Mouse (Mus musculus) 3T3-L1 (cell line): ENCODE measurements around the gene Odf3l1.
A peak's percentile ranks its signal among the peaks of the same experiment; 100 is the strongest.
"Not testable (repeated sequence)": the region's sequence is repeated elsewhere in the genome, so short reads cannot be mapped to it uniquely, and the experiment has no call there.

Source experiments
- DNase-seq: peaks from one replicate; pipeline ENCODE4 v3.0.0-alpha.2; 2015; ENCODE audit warnings: low read depth, low spot score

Odf3l1 gene

DNA sequence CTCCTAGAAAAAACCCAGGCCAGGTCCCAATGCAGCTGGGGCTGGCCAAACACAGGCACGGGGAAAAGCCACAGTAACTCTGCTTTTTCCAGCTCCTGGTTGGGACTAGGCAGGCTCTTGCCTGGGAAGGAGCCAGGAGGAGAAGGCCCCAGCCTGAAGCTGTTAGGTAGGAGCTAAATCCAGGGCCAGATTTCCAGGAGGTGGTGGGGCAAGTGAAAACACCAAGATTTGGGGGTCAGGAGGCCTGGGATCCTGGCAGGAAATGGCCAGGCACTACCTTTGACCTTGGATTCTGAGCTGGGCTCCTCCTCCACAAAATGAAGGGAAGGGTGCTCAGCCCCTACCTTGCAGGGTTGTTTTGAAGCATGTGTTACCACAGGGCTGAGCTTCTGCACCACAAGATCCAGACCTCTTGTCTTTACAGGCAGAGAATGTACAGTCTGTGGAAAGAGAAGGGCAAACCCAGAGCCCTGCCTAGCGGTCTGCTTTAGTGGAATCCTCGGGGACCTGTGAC lies at the start of gene Odf3l1:
Gene Odf3l1 (minus strand): TSS at position 464 of the 514 bp plus-strand sequence.
- DNase-seq = no peak

DNA sequence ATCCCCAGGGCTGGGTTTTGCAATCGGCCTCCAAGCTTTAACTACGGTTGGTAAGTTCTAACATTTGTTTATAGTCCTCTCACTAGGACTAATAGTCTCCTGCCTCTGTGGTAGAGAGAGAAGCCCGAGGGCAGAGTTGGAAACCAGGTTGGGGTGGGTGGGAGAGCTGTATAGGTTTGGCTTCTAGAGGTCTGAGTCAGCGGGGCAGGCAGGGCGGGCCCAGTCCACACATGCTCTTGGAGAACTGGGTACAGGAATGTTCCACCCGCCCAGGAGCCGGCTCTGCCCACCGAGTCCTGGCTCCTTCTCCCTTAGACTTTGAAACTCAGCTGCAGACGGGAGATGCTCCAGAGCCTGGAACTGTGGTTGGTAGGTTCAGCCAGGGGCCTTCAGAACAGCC lies 49.5 kb upstream of the Odf3l1 start:
- peak; percentile 93 for DNase-seq

DNA sequence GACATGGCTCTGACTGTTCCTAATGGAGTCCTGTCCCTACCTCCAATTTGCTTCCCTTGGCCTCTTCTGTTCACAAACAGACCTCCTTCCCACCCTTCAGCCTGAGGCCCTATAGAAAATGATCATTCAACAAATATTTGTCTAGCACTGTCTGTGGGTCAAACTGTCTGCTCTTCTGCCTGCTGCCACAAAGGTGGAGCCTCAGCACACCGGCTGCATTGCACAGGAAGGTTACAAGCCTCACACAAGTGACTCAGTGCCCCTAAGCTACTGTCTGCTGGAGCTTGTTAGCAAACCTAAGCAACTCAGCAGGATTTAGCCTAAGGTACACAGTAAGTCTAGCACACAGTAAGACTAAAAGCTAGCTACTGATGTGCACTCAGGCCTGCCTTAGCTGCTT lies 46.5 kb upstream of the Odf3l1 start:
- DNase-seq = peak; percentile 55

DNA sequence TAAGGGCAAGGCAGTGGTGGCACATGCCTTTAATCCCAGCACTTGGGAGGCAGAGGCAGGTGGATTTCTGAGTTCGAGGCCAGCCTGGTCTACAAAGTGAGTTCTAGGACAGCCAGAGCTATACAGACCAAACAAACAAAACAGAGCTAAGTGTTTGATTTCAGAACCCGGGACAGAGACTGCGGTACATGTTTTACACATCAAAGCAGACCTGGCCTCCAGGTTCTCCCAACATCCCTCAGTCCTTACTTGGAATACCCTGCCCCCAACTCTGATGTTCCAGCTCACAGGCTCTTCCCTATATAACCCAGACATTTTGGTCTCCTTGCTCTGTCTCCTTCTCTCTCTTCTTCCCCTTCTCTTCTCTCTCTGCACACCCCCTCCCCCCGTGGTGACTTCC lies 45.5 kb upstream of the Odf3l1 start:
- DNase-seq = not testable (repeated sequence)

DNA sequence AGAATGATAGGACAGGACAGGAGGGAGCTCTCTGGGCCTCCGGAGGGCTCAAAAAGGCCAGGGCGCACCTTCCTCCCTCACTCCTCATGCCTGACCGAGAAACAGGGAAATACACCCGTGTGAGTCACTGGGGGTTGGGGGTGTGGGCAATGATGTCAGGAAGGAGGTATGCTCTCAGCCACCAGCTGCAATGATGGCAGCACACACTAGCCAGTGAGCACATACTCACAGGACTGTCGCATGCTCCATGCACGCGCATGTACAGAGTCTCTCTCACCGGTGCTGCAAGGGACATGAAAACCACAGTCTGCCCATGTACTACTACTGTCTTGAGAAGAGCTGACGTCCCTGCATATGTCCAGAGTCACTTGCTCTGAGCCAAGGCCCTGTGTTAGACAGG lies 43.1 kb upstream of the Odf3l1 start:
- peak; percentile 85 for DNase-seq

DNA sequence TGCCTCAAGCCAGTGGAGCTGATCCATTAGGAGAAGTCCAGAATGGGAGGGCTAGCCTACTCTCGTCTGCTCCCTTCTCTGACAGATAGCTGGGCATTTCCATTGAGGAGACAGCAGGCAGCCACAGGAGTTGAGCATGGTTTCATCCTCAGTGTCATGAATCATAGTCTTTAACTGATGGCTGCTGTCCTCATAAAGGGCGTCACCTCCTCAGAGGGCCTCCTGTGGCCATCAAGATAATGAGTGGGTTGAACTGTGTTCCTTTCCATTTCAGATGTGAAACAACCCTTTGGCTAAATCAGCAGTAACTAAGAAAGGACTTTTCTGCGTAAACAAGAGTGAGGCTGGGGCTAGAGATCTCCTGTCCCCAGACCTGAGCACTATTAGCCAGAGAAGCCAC lies 39.2 kb upstream of the Odf3l1 start:
- no peak for DNase-seq

DNA sequence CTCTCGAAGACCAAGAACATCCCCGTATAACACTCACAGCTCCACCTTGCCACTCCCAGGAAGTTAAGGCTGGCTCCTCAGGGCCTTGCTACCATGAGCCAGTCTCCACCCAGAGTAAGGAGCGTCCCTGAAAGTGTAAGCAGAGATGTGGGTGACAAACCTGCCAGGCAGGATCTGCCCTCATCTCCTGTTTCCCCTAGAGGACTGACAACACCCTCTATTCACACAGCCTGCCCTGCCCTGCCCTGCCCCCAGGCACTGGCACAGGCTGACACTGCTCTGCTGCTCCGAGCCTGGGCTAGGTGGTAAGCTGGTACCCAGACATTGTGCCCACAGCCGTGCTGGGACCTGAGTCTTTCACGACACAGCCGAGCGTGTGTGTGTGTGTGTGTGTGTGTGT lies 36.7 kb upstream of the Odf3l1 start:
- no peak for DNase-seq

DNA sequence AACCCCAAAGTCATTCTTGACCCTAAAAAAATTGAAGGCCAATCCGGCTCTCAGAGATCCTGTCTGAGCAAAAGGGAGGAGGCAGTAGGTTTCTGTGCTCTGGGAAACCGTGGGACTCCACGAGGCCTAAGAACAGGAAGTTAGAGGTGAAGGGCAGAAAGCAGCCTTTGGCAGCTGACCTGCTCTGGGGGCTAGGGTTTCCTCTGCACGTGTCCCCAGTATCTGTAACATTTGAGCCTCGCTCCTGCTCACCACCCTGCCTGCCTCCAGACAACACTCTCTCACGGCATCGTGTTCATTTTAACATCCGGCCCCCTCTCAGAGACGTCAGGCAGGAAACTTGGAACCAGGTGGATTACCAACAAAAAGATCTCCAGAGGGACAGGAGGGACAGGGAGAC lies 36.1 kb upstream of the Odf3l1 start:
- no peak for DNase-seq

DNA sequence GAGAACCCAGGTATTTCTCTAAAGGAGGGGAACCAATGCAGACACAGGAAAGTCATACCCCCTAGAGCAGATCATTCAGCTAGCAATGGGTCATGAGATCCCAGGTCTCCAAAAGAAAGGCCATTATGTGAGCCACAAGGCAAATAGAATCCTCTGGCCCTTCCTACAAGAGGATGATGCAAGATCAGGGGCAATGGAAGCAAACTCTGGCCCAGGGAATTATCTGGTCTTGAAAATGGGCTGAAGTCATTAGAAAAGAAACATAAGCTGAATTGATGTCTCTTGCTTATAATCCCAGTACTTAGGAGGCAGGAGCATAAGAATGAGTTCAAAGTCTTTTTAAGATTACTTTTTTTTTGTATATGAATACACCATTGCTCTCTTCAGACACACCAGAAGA lies 35.6 kb upstream of the Odf3l1 start:
- DNase-seq = no peak

DNA sequence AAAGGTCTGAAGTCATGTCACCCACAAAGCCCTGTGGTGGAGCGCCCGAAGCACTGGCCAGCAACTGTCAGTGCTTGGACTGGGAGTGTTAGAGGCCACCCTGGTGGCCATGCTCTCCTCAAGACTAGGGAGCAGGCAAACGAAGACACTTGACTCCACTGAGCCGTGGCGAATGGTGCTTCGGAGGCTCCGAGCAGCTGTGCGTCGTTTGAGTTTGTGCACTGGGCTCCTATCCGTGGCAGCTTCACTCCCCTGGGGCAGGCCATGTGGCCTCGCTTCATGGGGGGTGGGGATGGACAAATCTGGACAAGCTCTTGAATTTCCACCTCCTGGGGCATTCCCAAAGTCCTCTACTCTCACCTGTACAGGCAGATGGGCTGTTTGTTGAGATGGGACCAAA lies 34.9 kb upstream of the Odf3l1 start:
- no peak for DNase-seq

DNA sequence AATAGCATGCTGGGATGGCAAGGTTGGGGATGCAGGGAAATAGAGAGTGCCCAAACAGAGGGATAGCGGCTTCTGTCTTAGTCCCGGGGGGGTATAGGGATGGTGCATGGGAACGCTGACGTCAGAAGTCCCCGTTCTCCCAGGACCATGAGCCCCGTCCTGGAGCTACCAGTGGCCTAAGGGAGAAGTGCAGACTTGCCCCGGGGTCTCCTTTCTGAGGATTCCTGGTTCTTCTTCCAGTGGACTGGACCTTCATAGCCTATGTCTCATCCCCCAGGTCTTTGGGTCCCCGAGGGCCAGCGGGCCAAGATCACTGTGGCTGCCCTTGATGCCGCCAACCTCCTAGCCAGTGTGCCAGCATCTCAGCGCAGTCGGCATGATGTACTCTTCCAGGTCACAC lies 32.3 kb upstream of the Odf3l1 start:
- no peak for DNase-seq

DNA sequence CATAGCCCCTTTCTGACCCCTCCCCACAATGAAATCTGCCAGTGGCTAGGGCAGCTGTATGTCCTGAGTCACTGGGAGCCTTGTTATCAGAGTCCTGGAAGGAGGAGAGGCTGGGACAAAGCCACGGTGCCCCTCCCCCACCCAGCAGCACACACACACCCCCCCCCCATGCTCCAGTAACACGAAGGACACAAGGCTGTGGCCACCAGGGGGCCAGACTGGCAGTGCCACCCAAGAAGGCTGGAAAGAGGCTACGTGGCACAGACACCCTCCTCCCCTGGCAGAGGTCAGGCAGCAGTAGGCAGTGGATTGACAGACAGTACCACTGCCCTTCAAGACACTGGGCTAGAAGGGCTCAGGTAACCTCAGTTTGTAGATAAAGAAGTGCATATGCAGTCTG lies 29.5 kb upstream of the Odf3l1 start:
- DNase-seq = peak; percentile 48

DNA sequence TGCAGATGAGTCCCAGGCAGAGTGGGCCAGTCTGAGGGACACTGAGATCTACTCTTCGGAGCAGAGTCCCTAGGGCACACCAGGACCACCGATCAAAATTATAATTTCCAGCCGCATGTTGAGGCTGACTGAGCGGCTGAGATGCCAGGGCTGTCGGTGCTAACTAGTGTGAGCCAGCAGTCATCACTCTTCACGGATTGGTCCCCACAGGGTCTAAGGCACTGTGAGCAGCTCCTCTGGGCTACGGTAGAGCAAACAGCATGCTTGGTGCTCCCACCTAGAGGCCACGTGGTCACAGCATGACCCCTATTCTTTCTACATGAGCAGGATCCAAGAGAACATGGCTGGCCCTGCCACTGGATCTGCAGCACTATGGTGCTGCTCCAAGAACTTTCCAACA lies 28.8 kb upstream of the Odf3l1 start:
- no peak for DNase-seq

DNA sequence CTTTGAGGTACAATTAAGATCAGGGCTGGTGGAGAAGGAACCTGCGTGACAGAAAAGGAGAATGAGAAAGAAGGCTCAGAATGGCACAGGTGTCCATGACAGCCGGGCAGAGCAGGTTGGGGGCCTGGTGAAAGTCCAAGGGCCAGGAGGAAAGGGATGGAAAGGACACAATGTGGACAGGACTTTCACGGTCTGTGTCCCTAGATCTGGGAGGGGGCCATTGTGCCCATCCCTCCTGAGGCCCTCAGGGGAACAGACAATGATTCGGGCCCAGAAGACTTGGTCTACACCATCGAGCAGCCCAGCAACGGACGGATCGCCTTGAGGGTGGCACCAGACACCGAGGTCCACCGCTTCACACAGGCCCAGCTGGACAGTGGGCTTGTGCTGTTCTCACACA lies 27.6 kb upstream of the Odf3l1 start:
- DNase-seq = no peak

DNA sequence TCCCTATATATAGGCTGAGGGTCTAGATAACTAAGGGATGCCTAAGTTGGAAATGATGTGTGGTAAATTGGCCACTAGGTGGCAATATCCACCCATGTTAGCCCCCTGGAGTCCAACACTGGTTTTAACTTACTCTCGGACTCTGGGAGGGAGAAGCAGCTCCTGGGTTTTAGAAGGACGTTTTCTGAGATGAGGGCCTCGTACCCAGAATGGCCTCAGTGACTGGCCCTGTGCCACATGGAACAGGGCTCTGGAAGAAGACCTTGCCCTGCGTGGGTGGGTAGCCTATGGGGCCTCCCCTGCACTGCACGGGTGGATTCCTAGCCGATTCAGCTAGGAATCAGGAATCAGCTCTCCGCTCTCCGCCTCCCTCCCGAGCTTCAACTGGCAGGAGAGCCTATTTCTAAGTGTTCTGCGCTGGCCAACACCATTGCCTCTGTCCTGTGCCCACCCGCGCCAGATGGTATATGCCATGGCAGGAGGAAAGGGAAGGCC lies 27.1 kb upstream of the Odf3l1 start:
- DNase-seq = peak; percentile 88

DNA sequence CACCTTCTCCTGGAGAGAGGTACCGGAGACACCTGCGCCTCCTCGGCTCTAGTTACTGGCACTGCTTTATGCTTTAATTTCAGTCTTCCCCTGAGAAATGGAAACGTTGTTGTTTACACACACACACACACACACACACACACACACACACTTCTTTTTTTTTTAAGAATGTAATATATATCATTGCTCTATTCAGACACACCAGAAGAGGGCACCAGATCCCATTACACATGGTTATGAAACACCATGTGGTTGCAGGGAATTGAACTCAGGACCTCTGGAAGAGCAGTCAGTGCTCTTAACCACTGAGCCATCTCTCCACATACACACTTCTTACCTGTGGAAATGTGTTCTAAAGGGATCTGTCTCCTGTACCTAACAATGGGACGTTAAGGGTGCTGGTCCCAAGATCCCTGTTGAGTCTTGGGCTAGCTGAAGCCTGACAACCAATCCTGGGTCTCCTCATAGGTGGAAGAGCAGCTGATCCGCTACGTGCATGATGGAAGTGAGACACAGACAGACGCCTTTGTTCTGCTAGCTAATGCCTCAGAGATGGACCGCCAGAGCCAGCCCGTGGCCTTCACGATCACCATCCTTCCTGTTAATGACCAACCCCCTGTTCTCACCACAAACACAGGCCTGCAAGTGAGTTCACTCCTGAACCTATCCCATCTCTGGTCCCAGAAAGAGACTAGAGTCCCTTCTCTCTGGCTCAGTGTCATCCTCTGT lies 26.2 kb upstream of the Odf3l1 start:
- no peak for DNase-seq

DNA sequence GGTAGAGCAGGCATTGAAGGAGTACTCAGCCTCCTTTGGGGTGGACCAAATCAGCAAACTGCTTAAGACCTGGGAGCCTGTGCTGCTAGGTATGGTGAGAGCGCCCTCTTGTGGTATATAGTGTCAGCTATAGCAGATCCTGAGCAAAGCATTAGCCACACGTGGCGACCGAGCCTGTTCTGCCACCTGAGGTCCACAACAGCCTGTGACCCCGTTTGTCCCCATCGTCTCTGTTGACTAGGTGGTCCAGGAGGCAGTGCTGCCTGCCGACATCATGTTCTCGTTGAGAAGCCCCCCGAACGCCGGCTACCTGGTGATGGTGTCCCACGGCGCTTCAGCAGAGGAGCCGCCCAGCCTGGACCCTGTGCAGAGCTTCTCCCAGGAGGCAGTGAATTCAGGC lies 25.3 kb upstream of the Odf3l1 start:
- peak; percentile 92 for DNase-seq

DNA sequence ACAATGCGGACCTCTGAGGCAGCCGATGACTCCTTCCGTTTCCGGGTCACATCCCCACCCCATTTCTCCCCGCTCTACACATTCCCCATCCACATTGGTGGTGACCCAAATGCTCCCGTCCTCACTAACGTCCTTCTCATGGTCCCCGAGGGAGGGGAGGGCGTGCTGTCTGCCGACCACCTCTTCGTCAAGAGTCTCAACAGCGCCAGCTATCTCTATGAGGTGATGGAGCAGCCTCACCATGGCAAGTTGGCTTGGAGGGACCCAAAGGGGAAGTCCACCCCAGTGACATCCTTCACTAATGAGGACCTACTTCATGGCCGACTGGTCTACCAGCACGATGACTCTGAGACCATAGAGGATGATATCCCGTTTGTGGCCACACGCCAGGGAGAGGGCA lies 23.1 kb upstream of the Odf3l1 start:
- no peak for DNase-seq

DNA sequence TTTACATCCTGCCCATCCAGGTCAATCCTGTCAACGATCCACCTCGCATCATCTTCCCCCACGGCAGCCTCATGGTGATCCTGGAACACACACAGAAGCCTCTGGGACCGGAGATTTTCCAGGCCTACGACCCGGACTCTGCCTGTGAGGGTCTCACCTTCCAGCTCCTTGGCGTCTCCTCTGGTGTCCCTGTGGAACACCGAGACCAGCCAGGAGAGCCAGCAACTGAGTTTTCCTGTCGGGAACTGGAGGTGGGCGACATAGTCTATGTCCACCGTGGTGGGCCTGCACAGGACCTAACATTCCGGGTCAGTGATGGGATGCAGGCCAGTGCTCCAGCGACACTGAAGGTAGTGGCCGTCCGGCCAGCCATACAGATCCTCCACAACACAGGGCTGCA lies 22.1 kb upstream of the Odf3l1 start:
- DNase-seq = no peak

DNA sequence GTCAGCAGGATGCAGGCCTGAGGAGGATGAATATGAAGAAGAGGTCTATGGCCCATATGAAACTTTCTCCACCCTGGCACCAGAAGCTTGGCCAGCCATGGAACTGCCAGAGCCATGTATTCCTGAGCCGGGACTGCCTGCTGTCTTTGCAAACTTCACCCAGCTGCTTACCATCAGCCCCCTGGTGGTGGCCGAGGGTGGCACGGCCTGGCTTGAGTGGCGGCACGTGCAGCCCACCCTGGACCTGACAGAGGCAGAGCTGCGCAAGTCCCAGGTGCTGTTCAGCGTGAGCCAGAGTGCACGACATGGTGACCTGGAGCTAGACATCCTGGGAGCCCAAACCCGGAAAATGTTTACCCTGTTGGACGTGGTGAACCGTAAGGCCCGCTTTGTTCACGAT lies 21.6 kb upstream of the Odf3l1 start:
- no peak for DNase-seq

DNA sequence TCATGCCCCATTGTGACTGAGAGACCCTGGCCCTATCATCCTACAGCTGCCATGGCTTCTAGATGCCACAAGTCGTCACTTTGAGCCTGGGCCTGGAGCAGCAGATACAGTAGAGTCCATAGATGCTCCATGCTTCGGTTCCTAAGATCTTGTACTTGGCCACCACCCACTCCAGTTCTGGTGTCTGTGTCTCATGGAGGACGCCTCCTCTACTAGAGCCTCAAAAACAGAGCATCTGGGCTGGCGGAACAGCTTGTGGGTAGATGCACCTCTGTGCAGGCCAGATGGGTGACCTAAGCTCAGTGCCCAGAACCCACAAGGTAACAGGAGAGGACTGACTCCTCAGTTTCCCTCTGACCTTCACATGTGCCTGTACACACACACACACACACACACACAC lies 19.8 kb upstream of the Odf3l1 start:
- no peak for DNase-seq

DNA sequence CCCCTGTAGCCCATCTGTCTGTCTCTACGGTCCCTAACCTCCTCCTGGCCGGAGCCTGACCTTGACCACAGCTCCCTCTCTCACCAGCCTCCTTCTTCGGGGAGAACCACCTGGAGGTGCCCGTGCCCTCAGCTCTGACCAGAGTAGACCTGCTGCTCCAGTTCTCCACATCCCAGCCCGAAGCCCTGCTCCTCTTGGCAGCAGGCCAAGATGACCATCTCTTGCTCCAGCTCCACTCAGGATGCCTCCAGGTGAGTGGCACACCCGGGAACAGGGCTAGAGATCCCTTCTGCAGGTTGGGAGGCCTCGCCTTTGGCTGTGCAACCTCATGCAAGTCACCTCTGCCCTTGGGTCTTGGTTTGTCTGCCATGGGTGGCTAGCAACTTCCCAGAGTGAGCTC lies 19.0 kb upstream of the Odf3l1 start:
- no peak for DNase-seq

DNA sequence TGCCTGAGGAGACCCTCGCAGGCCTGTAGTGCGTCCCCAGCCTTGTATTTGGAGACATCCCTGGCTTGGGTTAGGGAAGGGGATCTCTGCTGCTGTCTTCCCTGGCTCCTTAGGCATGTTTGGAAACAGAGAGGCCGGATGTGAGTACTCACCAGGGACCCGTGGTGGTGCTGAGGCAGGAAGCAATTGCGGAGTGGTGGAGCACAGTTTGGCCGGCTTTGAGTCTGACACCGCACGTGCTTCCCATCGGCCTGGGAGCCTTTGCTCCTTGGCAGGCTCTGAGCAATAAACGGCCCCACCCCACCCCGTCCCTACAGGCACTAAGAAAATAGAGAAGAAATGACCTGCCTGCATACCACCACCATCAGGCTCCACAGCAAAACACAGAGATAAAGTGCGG lies 18.3 kb upstream of the Odf3l1 start:
- no peak for DNase-seq

DNA sequence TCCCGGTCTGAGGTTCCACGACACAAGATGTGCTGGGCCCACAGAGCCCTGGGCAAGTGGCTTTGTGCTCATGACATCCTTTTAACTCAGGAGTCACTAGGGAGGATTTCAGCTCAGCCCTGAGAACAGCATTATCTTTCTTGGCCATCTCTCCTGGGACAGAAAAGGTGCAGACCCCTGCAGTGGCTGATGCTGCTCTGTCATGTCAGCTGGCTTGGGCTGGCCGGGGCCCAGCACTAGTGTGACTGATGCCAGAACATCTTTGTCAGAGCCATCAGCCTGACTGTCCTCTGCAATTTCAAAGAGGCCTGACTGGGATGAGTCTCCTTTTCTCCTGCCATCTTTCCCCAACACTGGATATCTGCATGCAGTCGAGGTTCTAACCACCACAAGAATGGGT lies 17.8 kb upstream of the Odf3l1 start:
- DNase-seq = no peak
